Mouse (Mus musculus) c-Kit-positive CD71-positive TER-119-negative erythroid progenitor cells, embryonic 14.5 days (primary cell): ENCODE measurements around the gene Scml2.
"Not testable (repeated sequence)": the region's sequence is repeated elsewhere in the genome, so short reads cannot be mapped to it uniquely, and the experiment has no call there.

Experiments
- DNase-seq: peaks from one replicate; pipeline ENCODE4 v3.0.0-alpha.2; 2013; ENCODE audit warnings: low read depth

The Scml2 gene

DNA sequence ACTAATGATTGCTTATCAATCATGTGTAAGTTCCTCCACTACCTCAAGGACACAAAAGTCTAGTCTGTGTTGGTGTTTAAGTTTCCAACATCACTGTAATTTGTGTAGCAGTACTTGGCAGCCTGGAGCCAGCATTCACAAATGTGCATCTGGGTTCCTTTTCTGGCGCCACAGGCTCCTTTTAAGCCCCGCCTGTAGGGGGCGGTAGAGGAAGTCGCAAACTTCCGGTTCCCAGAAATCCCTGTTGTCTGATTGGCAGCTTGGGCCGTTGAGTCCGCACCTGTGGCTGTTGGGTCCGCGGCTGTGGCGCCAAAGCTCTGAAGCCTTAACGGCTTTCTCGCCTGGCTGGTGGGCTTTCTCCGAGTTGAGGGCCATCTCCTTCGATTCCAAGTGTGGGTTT, at the start of gene Scml2:
Gene Scml2 (plus strand): TSS at position 301 of the 400 bp plus-strand sequence.
- not testable (repeated sequence) for DNase-seq

GRCm38 (mm10) chrX:161075576-161075975, 41.4 kb upstream of the Scml2 start:
- DNase-seq, result not testable (repeated sequence)

GRCm38 (mm10) chrX:161162314-161163068, 45.5 kb downstream of the Scml2 start:
- peak; percentile 25 for DNase-seq

DNA sequence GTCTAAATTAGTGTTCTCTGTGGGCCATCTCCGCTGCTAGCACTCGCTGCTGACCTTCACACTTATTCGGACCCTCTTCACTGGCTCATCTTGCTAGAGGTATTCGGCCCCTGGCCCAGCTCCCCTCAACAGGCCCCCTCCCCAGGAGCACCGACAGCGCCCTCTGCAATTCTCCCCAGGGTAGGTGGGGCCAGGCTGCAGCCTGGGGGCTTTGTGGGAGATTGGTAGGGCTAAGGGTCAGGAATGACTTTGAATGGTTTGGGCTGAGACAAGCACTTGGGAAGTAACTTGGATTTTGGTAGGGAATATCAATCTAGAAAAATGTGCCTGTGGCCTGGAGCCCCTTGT, 46.0 kb downstream of the Scml2 start:
- DNase-seq, result no peak

- DNase-seq, result not testable (repeated sequence)
Observed at GRCm38 (mm10) chrX:161287156-161287555, 170.2 kb downstream of the Scml2 start, which contains the start of gene Gm15262. TSS of gene Gm15262 (plus strand) at chrX:161287456.
